Mouse (Mus musculus) hematopoietic stem cell, adult 5-6 weeks (primary cell): ENCODE results near the gene Cdk6. TPM values are rescaled to one million over a fixed set of nuclear protein-coding genes. Genes with fewer than 3 reads are reported as not detected.
"Not testable (repeated sequence)": the region's sequence is repeated elsewhere in the genome, so short reads cannot be mapped to it uniquely, and the experiment has no call there.

Experiments used
- ATAC-seq, 2 experiments: fragments of 125-278 bp in 1 of 2; replicated peaks in 1 of 2; 2 replicates each; pipeline ENCODE4 v1.8.0; 2016 to 2017; ENCODE audit warnings: inconsistent platforms in 2 of 2, mild to moderate bottlenecking in 2 of 2, moderate number of reproducible peaks in 2 of 2, low read depth in 1 of 2, moderate TSS enrichment in 1 of 2; ENCODE audit not compliant: low FRiP score in 2 of 2, poor library complexity in 2 of 2, severe bottlenecking in 2 of 2, insufficient read depth in 1 of 2, low TSS enrichment in 1 of 2
- total RNA-seq: library from RNA; stranded (forward); fragments of 172-1452, 232-1000 nt; gene quantifications from 2 replicates; pipeline ENCODE4 v1.2.3, GENCODE M21; 2017

Cdk6 gene
- total RNA-seq, result 171 and 186 TPM in 2 replicates

GRCm38 (mm10) chr5:3341111-3341911 is at the start of gene Cdk6:
Cdk6 (plus strand) TSS chr5:3341485.
- peak; percentile 30 to 38 for ATAC-seq

DNA sequence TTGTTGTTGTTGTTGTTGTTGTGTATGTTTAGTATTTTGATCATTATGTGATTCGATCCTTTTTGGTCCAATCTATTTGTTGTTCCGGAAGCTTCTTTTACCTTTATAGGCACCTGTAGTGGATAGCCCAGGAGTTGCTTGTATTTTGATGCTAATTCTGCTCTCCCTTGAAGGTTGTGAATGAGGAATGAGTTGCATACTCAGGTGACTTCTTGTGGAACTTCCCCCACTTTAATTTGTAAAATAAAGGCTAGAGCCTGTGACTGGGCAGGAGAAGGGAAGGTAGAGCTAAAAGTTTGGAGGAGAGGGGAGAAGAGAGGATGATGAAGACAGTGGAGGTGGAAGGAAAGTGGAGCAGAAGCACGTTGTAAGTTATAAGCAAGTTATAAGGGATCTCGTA is 47.6 kb upstream of the Cdk6 start:
- no peak for ATAC-seq

DNA sequence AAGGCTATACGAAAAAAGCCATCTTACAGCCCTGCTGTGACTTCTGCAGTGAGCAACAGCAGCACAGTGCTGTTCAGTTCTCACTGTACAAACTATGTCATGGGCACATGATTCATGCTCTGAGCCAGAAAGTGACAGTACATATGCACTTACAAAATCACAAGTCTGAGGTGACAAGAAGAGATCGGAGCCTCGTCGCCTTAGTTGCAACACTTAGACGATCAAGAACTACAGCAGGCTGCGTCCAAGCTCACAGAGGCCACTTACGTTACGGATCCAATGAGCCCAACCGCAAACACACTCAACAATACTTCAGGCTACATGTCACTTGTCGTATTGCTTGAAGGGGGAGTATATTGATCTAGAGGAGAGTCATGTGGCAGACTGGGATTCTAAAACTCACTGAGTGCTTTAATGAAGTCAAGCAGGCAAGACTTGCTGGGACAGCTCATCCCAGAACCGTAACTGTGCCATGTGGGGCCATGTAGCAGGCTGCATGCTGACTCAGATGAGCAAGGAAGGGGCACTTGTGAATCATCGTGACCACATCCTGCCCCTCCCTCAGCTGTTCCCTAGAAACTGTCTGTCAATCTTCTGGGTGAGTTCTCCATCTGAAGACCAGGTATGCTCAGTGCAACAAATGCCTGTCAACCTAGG is 40.4 kb upstream of the Cdk6 start:
- ATAC-seq, result peak; percentile 87 to 91

DNA sequence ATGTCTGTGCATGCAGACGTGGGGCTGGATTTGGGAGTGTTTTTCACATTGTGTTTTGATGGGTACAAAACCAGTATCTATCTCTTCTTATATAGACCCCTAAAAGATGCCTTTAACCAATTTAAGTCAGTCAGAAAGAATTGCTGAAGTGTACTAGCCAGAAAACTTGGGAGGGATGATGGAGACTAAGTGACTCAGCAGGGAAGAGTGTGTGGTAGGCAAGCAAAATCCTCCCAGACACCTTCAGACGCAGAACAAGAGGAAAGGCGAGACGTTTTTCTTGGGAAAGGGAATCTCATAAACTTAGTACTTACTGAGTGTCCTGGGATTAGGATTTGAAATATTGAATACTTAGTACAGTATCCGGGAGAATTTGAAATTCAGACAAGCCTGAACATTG is 39.8 kb upstream of the Cdk6 start:
- no peak for ATAC-seq

GRCm38 (mm10) chr5:3303876-3304275 is 37.4 kb upstream of the Cdk6 start:
- ATAC-seq, result no peak

GRCm38 (mm10) chr5:3306146-3306545 is 35.1 kb upstream of the Cdk6 start:
- no peak for ATAC-seq

- ATAC-seq, result 0 out of 4 replicates have a peak, but pooled peaks of 1 of the 2 experiments have one; percentile 22
Observed at GRCm38 (mm10) chr5:3309122-3309521, 32.2 kb upstream of the Cdk6 start.

- ATAC-seq, result no peak
Observed at GRCm38 (mm10) chr5:3309587-3309986, 31.7 kb upstream of the Cdk6 start.

DNA sequence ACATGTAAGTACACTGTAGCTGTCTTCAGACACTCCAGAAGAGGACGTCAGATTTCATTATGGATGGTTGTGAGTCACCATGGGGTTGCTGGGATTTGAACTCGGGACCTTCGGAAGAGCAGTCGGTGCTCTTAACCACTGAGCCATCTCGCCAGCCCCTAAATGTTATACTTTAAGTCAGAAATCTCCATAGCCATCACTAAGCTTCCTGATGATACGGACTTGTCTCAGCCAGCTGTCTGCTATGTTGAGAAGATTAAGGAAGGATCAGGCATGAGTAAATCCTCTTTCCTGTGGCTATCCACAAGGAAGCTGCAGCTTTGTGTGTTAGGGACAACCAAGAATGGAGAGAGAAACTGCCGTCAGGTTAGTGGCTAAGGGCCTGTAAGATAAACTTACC is 30.1 kb upstream of the Cdk6 start:
- ATAC-seq, result not testable (repeated sequence)

DNA sequence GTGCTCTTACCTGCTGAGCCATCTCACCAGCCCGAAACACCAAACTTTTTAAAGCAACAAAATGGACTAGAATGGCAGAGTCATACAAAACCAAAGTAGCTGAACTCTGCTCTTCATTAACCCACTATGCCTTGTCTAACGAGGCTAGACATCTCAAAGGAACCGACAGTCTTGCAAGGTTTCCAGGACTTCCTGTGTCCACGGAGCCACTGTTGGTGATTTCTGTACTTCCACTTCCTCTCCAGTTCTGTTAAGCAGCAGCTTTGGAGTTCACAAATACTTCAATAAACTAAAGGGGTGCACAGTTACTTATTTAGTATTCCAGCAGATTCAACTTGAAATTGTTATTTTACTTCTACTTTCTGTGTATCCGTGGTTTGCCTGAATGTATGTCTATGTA is 23.6 kb upstream of the Cdk6 start:
- 0 out of 4 replicates have a peak, but pooled peaks of 1 of the 2 experiments have one; percentile 12 for ATAC-seq

DNA sequence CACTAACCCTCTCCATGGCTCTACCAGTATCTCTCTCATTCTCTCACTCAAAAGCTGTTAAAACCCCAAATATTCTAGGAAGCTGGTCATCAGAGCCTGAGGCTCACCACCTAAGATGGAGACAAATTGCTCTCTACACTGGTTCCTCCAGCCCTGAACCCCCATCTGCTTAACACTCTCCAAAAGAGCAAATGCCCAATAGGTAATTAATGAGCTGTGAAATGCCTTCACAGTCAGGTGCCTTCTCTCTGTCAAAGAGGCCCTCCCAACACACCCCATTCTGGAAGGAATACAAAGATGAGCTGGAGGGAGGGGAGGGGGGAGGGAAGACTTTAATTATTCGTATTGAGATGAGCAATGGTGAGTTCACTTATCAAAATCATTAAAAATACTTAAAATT is 21.1 kb upstream of the Cdk6 start:
- ATAC-seq, result no peak

- no peak for ATAC-seq
Observed at GRCm38 (mm10) chr5:3322052-3322451, 19.2 kb upstream of the Cdk6 start.

GRCm38 (mm10) chr5:3324116-3324515 is 17.2 kb upstream of the Cdk6 start:
- ATAC-seq, result no peak

DNA sequence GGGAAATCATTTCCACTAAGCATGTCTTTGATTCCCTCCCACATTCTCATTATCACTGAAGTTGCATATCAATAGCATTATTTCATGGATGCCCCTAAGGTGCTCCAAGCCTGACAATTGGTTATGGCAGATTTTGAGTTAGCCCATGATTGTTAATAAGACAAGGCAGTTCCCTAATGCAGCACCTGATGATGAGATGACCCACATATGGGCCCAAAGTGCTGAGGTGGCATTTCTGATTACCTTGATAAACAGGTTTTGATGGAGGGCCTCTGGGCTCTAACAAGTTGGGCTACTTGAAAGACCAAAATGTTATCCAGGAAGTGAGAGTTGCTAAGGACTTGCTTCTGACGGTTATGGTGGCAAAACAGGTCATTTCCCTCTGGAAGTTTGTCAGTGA is 11.9 kb upstream of the Cdk6 start:
- no peak for ATAC-seq

DNA sequence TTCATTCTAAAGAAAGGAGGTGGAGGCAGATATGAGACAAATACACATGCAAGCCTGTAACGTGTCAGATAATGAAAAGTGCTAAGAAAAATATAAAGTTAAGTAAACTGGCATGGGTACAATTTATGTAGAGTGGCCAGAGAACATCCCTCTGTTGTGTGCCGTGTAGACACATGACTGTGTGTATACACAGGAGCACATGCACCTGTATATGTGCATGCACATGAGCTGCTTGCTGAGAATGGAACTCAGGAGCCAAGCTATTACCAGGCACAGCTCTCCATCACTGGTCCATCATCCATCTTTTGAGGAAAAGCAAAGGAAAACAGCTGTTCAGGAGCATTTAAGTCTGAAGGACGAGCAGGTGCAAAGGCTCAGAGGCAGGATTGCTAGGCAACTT is 10.4 kb upstream of the Cdk6 start:
- ATAC-seq, result no peak

- ATAC-seq, result not testable (repeated sequence)
Observed at GRCm38 (mm10) chr5:3333019-3333418, 8.3 kb upstream of the Cdk6 start.

DNA sequence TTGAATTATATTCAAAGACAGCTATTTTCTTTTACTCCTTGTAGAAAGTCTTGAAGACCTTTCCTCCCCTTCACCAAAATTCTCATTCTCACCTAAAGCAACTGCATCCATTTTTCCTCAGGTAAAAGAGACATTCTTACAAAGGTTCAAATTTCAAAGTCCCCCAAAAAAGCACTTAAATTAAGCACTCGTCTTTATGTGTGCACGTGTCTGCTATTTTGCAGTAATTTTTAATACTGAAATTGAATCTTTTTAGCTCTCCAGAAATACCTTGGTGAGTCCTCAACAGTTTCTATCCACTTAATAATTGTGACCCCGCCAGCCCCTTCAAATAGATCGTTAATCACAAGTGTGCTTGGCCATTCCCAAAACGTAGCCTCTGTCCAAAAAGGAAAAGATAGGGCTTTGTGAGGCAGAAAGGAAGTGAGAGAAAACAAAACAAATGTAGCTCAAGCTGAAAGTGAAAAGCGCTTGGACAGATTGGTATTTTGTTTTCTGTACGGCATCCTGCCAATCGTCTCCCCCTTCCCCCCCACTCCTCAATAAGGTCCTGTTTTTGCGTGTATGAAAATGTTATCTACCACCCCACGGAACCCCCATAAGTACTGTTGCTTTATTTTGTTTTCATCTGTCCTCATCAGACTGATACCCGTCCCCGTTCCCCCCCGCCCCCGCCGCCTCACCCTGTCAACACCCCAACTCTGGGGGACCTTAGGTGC is 786 bp upstream of the Cdk6 start:
- ATAC-seq, result not testable (repeated sequence)
